Mouse (Mus musculus) stomach, postnatal 0 days (tissue): ENCODE data around the gene Lpp. TPM values are rescaled to one million over a fixed set of nuclear protein-coding genes. Genes with fewer than 3 reads are reported as not detected.

Source experiments
- ATAC-seq: fragments of 200-750 bp; cut with Nextera tagmentation; 2 replicates; pipeline ENCODE4 v1.8.0; 2017; ENCODE audit not compliant: low FRiP score, low TSS enrichment
- DNase-seq: peaks from one replicate; pipeline ENCODE4 v3.0.0-alpha.2; 2016; ENCODE audit warnings: low spot score
- H3K27ac ChIP-seq: fragments of 300-500 bp; sonication (generic); replicated peaks from 2 replicates; pipeline ENCODE4 v1.5.1; 2014; ENCODE audit warnings: mild to moderate bottlenecking, control low read depth
- H3K27me3 ChIP-seq: fragments of 300-500 bp; sonication (generic); 2 replicates; pipeline ENCODE4 v1.6.1; 2014; ENCODE audit warnings: low read length; ENCODE audit not compliant: control insufficient read depth, insufficient read depth
- H3K36me3 ChIP-seq: fragments of 300-500 bp; sonication (generic); 2 replicates; pipeline ENCODE4 v1.6.1; 2014; ENCODE audit warnings: low read length, mixed read lengths; ENCODE audit not compliant: control insufficient read depth, insufficient read depth
- H3K4me1 ChIP-seq: fragments of 300-500 bp; sonication (generic); replicated peaks from 2 replicates; pipeline ENCODE4 v1.6.1; 2014; ENCODE audit warnings: antibody characterized with exemption; ENCODE audit not compliant: control insufficient read depth, insufficient read depth
- H3K4me2 ChIP-seq: fragments of 300-500 bp; sonication (generic); replicated peaks from 2 replicates; pipeline ENCODE4 v1.6.1; 2014; ENCODE audit warnings: low read depth, mild to moderate bottlenecking, control low read depth, moderate library complexity
- H3K4me3 ChIP-seq: fragments of 300-500 bp; sonication (generic); 2 replicates; pipeline ENCODE4 v1.5.1; 2014; ENCODE audit warnings: low read depth, low read length, control low read depth
- H3K9ac ChIP-seq: fragments of 300-500 bp; sonication (generic); 2 replicates; pipeline ENCODE4 v1.6.1; 2014; ENCODE audit warnings: mild to moderate bottlenecking, low read length, control low read depth, mixed read lengths
- H3K9me3 ChIP-seq: fragments of 300-500 bp; sonication (generic); 2 replicates; pipeline ENCODE4 v1.6.1; 2016; ENCODE audit warnings: low read length; ENCODE audit not compliant: control insufficient read depth
- CTCF ChIP-seq: IDR thresholded peaks from 2 replicates; pipeline ENCODE4 v1.5.1; 2016; ENCODE audit warnings: antibody characterized with exemption, low read depth, mild to moderate bottlenecking, moderate library complexity
- EP300 ChIP-seq: optimal IDR thresholded peaks from 2 replicates; pipeline ENCODE3; 2016; ENCODE audit warnings: antibody characterized with exemption
- WGBS: fragments of 180-500 bp; shearing (Covaris S2); extraction: QIAGEN DNeasy Blood & Tissue Kit; methylation state at CpG from one replicate; pipeline ENCODE4 v1.1.7; 2014; 5-methylcytosine and 5-hydroxymethylcytosine counted together
- polyA plus RNA-seq: library from polyadenylated mRNA; unstranded; fragments of >200 nt; fragmentation: Nextera tagmentation; extraction: Ambion mirVana; gene quantifications from 2 replicates; pipeline ENCODE4 v1.2.1, GENCODE M21; 2015

The Lpp gene
- polyA plus RNA-seq, 1 experiment from 2014 or later: 51.3 TPM

DNA sequence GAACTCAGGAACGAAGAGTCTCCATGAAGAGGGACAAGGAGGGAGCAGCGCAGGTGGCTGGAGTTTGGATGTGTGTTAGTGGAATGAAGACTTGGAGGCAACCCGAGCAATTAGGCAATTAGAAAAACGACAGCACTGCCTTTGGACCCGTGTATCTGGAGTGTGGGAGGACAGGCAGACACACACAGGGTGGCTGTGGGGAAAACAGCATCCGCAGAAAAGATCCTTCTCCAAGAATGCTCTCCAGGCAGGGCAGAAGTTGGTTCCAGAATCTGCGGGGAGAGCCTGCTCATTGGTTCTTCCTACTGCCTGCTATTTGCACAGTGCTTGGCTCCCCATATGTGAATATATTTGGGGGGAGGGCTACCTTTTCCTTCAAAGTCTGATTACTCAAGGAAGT is 143.0 kb downstream of the Lpp start:
- no peaks in the 10 kb centered on the region for H3K36me3 ChIP-seq
- TF ChIP-seq CTCF: no peak
- WGBS: 75% methylated on average over 7 of the region's 7 CpGs
- DNase-seq (no peak), ATAC-seq (no peak)
- no peak overlapping the region for H3K27ac ChIP-seq
- H3K4me1 ChIP-seq: no peaks in the 10 kb centered on the region
- no peaks in the 10 kb centered on the region for H3K27me3 ChIP-seq
- no peak overlapping the region for H3K4me3 ChIP-seq
- no peak overlapping the region for H3K9ac ChIP-seq
- no peaks in the 10 kb centered on the region for H3K9me3 ChIP-seq
- H3K4me2 ChIP-seq: no peak overlapping the region

DNA sequence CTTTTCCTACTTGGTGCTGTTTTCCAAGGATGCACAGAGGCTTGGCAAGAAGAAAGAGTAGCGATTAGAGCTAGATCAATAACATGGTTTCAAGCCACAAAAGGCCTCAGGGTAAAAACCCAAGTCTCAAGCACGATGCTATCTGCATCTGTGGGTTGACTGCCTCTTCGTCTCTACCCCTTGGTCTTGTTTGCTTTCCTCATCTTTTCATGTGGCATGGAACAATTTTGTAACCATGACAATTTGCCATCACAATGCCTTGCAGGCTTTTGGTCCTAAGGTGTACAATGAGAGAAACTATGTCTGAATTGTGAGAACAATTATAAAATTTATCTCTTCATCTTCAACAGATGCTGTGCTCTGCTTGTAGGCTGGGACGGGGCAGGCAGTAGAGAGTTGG is 145.7 kb downstream of the Lpp start:
- no peaks in the 10 kb centered on the region for H3K4me1 ChIP-seq
- no peak for DNase-seq
- no peak for TF ChIP-seq CTCF
- no peak for TF ChIP-seq EP300
- H3K36me3 ChIP-seq: no peaks in the 10 kb centered on the region
- no peak overlapping the region for H3K4me3 ChIP-seq
- no peak overlapping the region for H3K9ac ChIP-seq
- H3K27me3 ChIP-seq: no peaks in the 10 kb centered on the region
- no peak for ATAC-seq
- WGBS: 84% methylated on average over 4 of the region's 4 CpGs
- no peak overlapping the region for H3K4me2 ChIP-seq
- no peaks in the 10 kb centered on the region for H3K9me3 ChIP-seq
- no peak overlapping the region for H3K27ac ChIP-seq

DNA sequence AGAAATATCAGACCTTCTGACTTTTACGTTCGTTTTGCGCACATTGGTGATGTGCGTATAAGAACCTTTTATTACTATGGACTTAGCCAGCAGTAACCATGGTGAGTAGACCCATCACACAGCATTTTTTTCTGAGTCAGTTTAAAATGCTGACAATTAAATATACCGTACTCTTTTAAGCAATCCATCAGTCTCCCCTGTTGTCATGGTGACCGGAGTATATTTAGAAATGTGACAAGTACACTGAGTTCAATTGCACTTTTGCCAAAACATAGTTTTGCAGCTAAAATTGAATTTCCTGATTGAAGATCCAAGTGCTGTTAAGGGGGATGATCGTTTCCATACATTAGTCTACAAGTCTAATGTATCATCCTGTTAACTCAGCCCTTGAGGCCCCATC is 149.6 kb downstream of the Lpp start:
- Histone ChIP-seq H3K36me3 (no peaks in the 10 kb centered on the region), H3K9me3 (no peaks in the 10 kb centered on the region), H3K4me2 (no peak overlapping the region), H3K4me1 (no peaks in the 10 kb centered on the region), H3K9ac (no peak overlapping the region), H3K27me3 (no peaks in the 10 kb centered on the region), H3K4me3 (no peak overlapping the region), H3K27ac (no peak overlapping the region)
- 63% methylated on average over 7 of the region's 7 CpGs for WGBS
- no peak for TF ChIP-seq CTCF
- TF ChIP-seq EP300: no peak
- ATAC-seq (no peak), DNase-seq (no peak)

DNA sequence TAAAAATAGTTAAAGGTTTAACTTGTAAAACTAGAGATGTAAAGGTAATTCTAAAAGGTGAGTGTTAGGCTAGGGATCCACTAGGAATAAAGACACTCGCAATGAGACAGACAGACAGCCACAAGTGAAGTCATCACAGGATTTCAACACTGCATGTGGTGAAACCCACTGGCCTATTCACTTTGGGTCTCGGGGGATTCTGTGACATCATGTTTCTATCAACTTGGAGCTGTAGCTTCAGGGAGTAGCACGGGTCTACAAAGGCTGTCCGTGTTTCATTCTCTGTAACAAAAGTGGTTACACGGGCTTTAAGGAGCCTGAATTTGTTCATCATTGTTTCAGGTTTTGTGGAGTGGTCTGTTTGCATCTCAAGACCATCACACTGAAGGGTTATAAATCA is 152.1 kb downstream of the Lpp start:
- Histone ChIP-seq H3K9me3 (no peaks in the 10 kb centered on the region), H3K36me3 (no peaks in the 10 kb centered on the region), H3K27me3 (no peaks in the 10 kb centered on the region), H3K9ac (no peak overlapping the region), H3K4me3 (no peak overlapping the region), H3K4me2 (no peak overlapping the region), H3K4me1 (no peaks in the 10 kb centered on the region), H3K27ac (no peak overlapping the region)
- no peak for ATAC-seq
- no peak for DNase-seq
- TF ChIP-seq EP300 (no peak), CTCF (no peak)
- WGBS: 92% methylated on average over 5 of the region's 5 CpGs

DNA sequence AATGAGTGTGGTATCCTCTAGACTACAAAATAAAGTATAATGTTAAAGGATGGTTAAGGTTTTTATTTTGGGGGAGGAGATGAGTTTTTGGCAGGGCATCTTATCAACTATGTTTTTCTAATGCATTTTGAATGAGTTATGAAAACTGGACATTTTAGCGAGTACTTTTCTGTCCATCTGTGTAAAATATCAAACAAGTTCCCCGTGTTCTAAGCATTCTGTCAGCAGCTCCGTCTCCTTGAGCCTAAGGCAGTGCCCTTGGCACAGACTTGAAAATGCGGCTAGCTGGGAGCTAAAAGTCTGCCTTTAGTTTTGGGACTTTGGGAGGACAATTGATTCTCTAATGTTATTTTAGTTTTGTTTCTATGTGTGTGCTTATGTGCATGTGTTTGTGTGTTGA is 165.2 kb downstream of the Lpp start:
- Histone ChIP-seq H3K27me3 (no peaks in the 10 kb centered on the region), H3K36me3 (peaks cover 2% of the 10 kb centered on the region; the same call in 1 of the 2 replicates), H3K4me2 (no peak overlapping the region), H3K4me3 (no peak overlapping the region), H3K9ac (no peak overlapping the region), H3K4me1 (no peaks in the 10 kb centered on the region), H3K27ac (no peak overlapping the region), H3K9me3 (no peaks in the 10 kb centered on the region)
- 87% methylated on average over 4 of the region's 4 CpGs for WGBS
- TF ChIP-seq CTCF (no peak), EP300 (no peak)
- ATAC-seq: no peak
- no peak for DNase-seq

DNA sequence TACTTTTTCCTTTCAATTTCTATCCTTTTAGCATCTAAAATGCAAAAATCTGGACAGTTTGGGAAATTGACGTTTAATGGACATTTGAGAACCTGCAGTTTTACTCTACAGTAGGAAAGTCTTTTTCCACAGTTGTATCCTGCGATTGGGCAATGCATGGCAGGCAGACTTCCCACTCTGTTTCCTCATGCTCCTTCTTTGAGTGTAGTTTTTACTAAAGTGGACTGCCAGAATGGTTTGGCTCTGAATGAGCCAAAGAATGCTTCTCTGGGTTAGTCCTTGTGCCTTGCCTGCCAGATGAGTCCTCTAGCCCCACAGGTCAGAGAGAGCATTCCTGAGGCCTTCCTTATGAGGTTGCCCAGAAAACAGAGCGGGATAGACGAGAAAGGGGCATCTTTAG is 166.5 kb downstream of the Lpp start:
- DNase-seq: no peak
- no peak overlapping the region for H3K9ac ChIP-seq
- H3K4me1 ChIP-seq: no peaks in the 10 kb centered on the region
- 91% methylated on average over 4 of the region's 4 CpGs for WGBS
- no peak overlapping the region for H3K4me3 ChIP-seq
- no peak overlapping the region for H3K4me2 ChIP-seq
- no peaks in the 10 kb centered on the region for H3K9me3 ChIP-seq
- H3K36me3 ChIP-seq: peaks cover 2% of the 10 kb centered on the region; the same call in 1 of the 2 replicates
- no peaks in the 10 kb centered on the region for H3K27me3 ChIP-seq
- no peak overlapping the region for H3K27ac ChIP-seq
- ATAC-seq: no peak
- TF ChIP-seq CTCF: no peak
- TF ChIP-seq EP300: no peak
